Mouse (Mus musculus) spleen, adult 2 months (tissue): ENCODE results near the gene Ikzf1.

ENCODE experiments used
- CTCF ChIP-seq: fragments of 200-500 bp; IDR thresholded peaks from 2 replicates; pipeline ENCODE4 v1.5.1; 2011; ENCODE audit warnings: mild to moderate bottlenecking, inconsistent platforms; ENCODE audit not compliant: insufficient read depth, insufficient read length, insufficient replicate concordance; ENCODE audit errors: extremely low read depth
- POLR2A ChIP-seq: fragments of 200-500 bp; IDR thresholded peaks from 2 replicates; pipeline ENCODE4 v1.6.1; 2011; ENCODE audit warnings: low read depth, low read length, inconsistent platforms

- no peak for TF ChIP-seq CTCF
- TF ChIP-seq POLR2A, result no peak
Observed at GRCm38 (mm10) chr11:11758883-11759282, 74.1 kb downstream of the Ikzf1 start.
